Mouse (Mus musculus): ENCODE data around the gene Glyat.

Glyat gene

DNA sequence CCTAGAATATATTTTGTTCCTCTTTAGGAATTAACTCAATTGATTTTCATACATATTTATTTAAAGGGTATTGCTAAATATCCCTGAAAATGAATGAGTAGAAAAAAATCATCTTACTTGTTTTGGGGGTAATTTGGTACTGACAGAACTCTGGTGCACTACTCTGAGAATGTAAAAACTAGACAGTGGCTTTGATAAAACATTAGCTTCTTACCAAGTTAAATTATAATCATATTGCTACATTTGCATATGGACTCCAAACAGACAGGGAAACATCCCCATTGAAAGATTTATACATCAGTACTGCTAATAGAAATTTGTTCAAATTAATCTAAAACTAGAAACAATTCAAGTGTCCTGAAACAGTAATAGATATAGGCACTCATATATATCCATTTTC is 52.1 kb downstream of the Glyat start:
- no peak for DNase-seq (ENCODE audit: low spot score)

DNA sequence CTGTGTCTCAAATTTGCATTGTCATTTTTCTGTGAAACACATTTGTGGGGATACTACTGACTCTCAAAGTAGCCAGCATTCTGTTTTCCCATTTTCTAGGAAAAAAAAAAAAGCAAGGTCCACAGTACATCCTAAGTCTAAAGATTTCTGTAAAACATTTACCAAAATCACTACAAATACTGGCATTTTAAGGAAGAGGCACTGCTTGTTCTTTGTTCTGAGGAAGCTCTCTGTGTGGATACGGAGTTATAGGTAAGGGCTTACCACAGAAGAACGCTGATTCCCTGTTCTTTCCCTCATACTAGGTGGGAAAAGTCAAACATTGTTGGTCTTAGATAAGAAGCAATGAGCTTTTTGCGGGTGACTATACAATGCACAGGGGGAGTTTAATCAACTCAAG is 62.5 kb downstream of the Glyat start, which contains the start of gene Keg1:
Gene Keg1, plus strand, starts transcription at position 197 of the 400 bp plus-strand sequence.
- no peak for DNase-seq (ENCODE audit: low spot score)

DNA sequence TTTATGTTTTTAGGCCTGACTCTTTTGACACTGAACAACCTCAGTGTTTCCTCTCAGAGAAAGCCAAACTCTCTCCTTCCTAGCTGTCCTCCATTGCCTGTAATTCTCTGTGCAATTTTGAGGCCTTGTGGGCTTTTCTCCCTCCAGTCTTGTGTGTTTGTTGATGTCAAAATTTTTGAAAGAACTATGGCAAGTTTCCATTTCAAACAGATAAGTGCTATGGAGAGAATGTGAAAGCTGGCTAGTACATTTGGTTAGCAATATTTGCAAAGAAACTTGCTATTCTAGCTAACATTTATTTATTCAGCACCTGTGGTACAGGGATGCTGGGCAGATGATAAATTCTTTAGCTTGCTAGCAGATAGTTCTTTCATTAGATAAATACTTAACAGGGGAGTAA is 63.1 kb downstream of the Glyat start:
- DNase-seq (ENCODE audit: low spot score): no peak
